Mouse (Mus musculus) forebrain, embryonic 11.5 days (tissue): ENCODE measurements around the gene Gypa. TPM values are rescaled to one million over a fixed set of nuclear protein-coding genes. Genes with fewer than 3 reads are reported as not detected.

ENCODE experiments used
- ATAC-seq: fragments of 200-750 bp; cut with Nextera tagmentation; replicated peaks from 2 replicates; pipeline ENCODE4 v1.8.0; 2017; ENCODE audit warnings: moderate TSS enrichment; ENCODE audit not compliant: low FRiP score
- DNase-seq: peaks from one replicate; pipeline ENCODE4 v3.0.0-alpha.2; 2017; ENCODE audit warnings: low spot score
- H3K27ac ChIP-seq: fragments of 300-500 bp; sonication (generic); 2 replicates; pipeline ENCODE4 v1.5.1; 2014; ENCODE audit warnings: low read depth, low read length
- H3K27me3 ChIP-seq: fragments of 300-500 bp; sonication (generic); 2 replicates; pipeline ENCODE4 v1.6.1; 2014; ENCODE audit warnings: mild to moderate bottlenecking, low read length, mixed read lengths; ENCODE audit not compliant: control insufficient read depth, insufficient read depth
- H3K36me3 ChIP-seq: fragments of 300-500 bp; sonication (generic); 2 replicates; pipeline ENCODE4 v1.6.1; 2014; ENCODE audit warnings: mild to moderate bottlenecking, low read length, moderate library complexity, mixed read lengths; ENCODE audit not compliant: control insufficient read depth, insufficient read depth
- H3K4me1 ChIP-seq: fragments of 300-500 bp; sonication (generic); replicated peaks from 2 replicates; pipeline ENCODE4 v1.6.1; 2014; ENCODE audit warnings: low read length, mixed read lengths; ENCODE audit not compliant: control insufficient read depth, insufficient read depth
- H3K4me2 ChIP-seq: fragments of 300-500 bp; sonication (generic); 2 replicates; pipeline ENCODE4 v1.6.1; 2014; ENCODE audit warnings: low read depth, mild to moderate bottlenecking, low read length, moderate library complexity, mixed read lengths; ENCODE audit not compliant: severe bottlenecking
- H3K4me3 ChIP-seq: fragments of 300-500 bp; sonication (generic); 2 replicates; pipeline ENCODE4 v1.5.1; 2014; ENCODE audit warnings: low read depth, low read length
- H3K9ac ChIP-seq: fragments of 300-500 bp; sonication (generic); 2 replicates; pipeline ENCODE4 v1.6.1; 2014; ENCODE audit warnings: low read length
- H3K9me3 ChIP-seq: fragments of 300-500 bp; sonication (generic); 2 replicates; pipeline ENCODE4 v1.6.1; 2016; ENCODE audit warnings: low read length, mixed read lengths; ENCODE audit not compliant: control insufficient read depth
- WGBS: fragments of 180-500 bp; shearing (Covaris S2); extraction: QIAGEN DNeasy Blood & Tissue Kit; methylation state at CpG from one replicate; pipeline ENCODE4 v1.1.7; 2014; 5-methylcytosine and 5-hydroxymethylcytosine counted together
- polyA plus RNA-seq: library from polyadenylated mRNA; unstranded; fragments of >200 nt; fragmentation: Nextera tagmentation; extraction: Ambion mirVana; gene quantifications from 2 replicates; pipeline ENCODE4 v1.2.1, GENCODE M21; 2014

Gene Gypa
- polyA plus RNA-seq, 1 experiment from 2014 or later = 18.9 TPM

GRCm38 (mm10) chr8:80500773-80501172 lies 7.2 kb downstream of the Gypa start:
- Histone ChIP-seq H3K4me2 (no peak overlapping the region), H3K27ac (no peak overlapping the region), H3K36me3 (no peaks in the 10 kb centered on the region), H3K27me3 (no peaks in the 10 kb centered on the region), H3K9ac (no peak overlapping the region), H3K4me1 (no peaks in the 10 kb centered on the region), H3K4me3 (no peak overlapping the region), H3K9me3 (no peaks in the 10 kb centered on the region)
- DNase-seq = no peak
- no peak for ATAC-seq
- WGBS = 91% methylated on average over 3 of the region's 3 CpGs

- Histone ChIP-seq H3K9ac (no peak overlapping the region), H3K27me3 (no peaks in the 10 kb centered on the region), H3K27ac (no peak overlapping the region), H3K4me1 (no peaks in the 10 kb centered on the region), H3K36me3 (no peaks in the 10 kb centered on the region), H3K9me3 (no peaks in the 10 kb centered on the region), H3K4me2 (no peak overlapping the region), H3K4me3 (no peak overlapping the region)
- ATAC-seq (no peak), DNase-seq (no peak)
- 77% methylated on average over 6 of the region's 6 CpGs for WGBS
Measured at GRCm38 (mm10) chr8:80501283-80501682, 7.7 kb downstream of the Gypa start.

GRCm38 (mm10) chr8:80526382-80527355 lies 33.1 kb downstream of the Gypa start:
- Histone ChIP-seq H3K4me3 (no peak overlapping the region), H3K4me2 (no peak overlapping the region), H3K9ac (no peak overlapping the region), H3K4me1 (no peaks in the 10 kb centered on the region), H3K27ac (no peak overlapping the region), H3K9me3 (no peaks in the 10 kb centered on the region), H3K27me3 (no peaks in the 10 kb centered on the region), H3K36me3 (no peaks in the 10 kb centered on the region)
- 86% methylated on average over 5 of the region's 5 CpGs for WGBS
- ATAC-seq (no peak), DNase-seq (no peak)

- no peak for ATAC-seq
- no peak for DNase-seq
- Histone ChIP-seq H3K36me3 (no peaks in the 10 kb centered on the region), H3K27ac (no peak overlapping the region), H3K4me2 (no peak overlapping the region), H3K27me3 (no peaks in the 10 kb centered on the region), H3K9me3 (no peaks in the 10 kb centered on the region), H3K4me3 (no peak overlapping the region), H3K4me1 (no peaks in the 10 kb centered on the region), H3K9ac (no peak overlapping the region)
- 90% methylated on average over 3 of the region's 3 CpGs for WGBS
Measured at GRCm38 (mm10) chr8:80541836-80542235, 48.3 kb downstream of the Gypa start.

DNA sequence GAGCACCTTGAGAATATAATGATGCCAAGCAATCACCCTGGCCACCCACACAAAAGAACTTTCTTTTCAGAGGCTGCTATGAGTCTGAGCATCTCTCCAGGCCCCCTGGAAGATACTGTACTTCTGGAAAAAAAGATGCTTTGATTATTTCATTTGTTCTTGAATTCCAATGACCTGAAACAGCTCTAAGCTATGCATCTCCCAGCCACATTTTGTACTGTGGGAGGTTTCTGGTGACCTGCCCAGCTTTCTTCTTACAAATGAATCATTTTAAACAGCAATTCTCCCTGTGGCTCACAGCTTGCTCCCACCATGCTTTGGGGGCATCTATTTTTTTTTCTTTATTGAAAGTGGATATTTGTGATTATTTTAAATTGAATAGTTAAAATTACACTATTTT lies 56.9 kb downstream of the Gypa start:
- H3K9me3 ChIP-seq = no peaks in the 10 kb centered on the region
- no peak overlapping the region for H3K9ac ChIP-seq
- no peaks in the 10 kb centered on the region for H3K4me1 ChIP-seq
- H3K4me3 ChIP-seq = no peak overlapping the region
- no peak overlapping the region for H3K4me2 ChIP-seq
- ATAC-seq (no peak), DNase-seq (no peak)
- no peak overlapping the region for H3K27ac ChIP-seq
- H3K27me3 ChIP-seq = no peaks in the 10 kb centered on the region
- no peaks in the 10 kb centered on the region for H3K36me3 ChIP-seq

- H3K27ac ChIP-seq = no peak overlapping the region
- no peak overlapping the region for H3K9ac ChIP-seq
- H3K4me3 ChIP-seq = no peak overlapping the region
- no peaks in the 10 kb centered on the region for H3K36me3 ChIP-seq
- no peaks in the 10 kb centered on the region for H3K9me3 ChIP-seq
- DNase-seq (no peak), ATAC-seq (no peak)
- H3K27me3 ChIP-seq = no peaks in the 10 kb centered on the region
- H3K4me1 ChIP-seq = no peaks in the 10 kb centered on the region
- H3K4me2 ChIP-seq = no peak overlapping the region
- WGBS = 54% methylated on average over 3 of the region's 3 CpGs
Measured at GRCm38 (mm10) chr8:80551303-80551702, 57.7 kb downstream of the Gypa start.

- Histone ChIP-seq H3K4me3 (no peak overlapping the region), H3K27me3 (no peaks in the 10 kb centered on the region), H3K4me2 (no peak overlapping the region), H3K4me1 (no peaks in the 10 kb centered on the region), H3K27ac (no peak overlapping the region), H3K36me3 (no peaks in the 10 kb centered on the region), H3K9ac (no peak overlapping the region), H3K9me3 (no peaks in the 10 kb centered on the region)
- DNase-seq = no peak
- ATAC-seq = no peak
- WGBS = 95% methylated on average over 2 of the region's 2 CpGs
Measured at GRCm38 (mm10) chr8:80554991-80555390, 61.4 kb downstream of the Gypa start.
